Mouse (Mus musculus): ENCODE measurements around the gene Prtn3.

DNA sequence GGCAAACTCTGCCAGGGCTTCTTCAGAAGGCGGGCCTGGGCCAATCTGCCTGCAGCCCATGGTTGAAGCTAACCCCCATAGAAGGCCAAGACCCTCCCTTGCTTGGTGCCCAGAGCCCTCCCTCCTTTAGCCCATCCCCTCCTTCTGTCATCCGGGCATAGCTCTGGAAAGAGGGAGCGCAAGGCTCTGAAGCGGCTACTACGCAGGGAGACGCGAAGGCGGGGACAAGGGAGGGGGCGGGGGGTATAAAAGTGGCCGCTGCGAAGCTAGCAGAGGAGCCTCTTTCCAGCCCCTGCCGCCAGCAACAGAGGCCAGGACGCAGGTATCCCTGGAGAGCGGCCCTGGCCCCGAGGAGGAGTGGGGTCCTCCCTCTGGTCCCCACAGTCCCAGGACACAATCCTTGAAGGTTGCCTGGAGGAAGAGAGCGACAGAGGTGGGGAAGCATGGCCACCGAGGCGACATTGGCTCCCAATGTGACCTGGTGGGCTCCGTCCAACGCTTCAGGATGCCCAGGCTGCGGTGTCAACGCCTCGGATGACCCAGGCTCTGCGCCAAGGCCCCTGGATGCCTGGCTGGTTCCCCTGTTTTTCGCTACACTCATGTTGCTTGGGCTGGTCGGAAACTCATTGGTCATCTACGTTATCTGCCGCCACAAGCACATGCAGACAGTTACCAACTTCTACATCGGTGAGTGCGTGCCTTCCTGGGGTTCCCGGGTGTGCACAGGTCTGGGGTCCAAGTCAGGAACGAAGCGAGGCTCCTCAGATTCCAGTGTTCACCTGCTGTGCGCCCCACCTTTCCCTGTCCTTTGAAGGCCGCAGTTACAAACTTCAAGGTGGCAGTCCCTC lies 44.2 kb downstream of the Prtn3 start:
- TF ChIP-seq POLR2A (IDR thresholded peaks at IDR 0.05; ENCODE audit: insufficient read length, low read depth) = no peak
- TF ChIP-seq POLR2AphosphoS2 (IDR thresholded peaks at IDR 0.05; ENCODE audit: insufficient read length, low read depth) = no peak
- no peak for TF ChIP-seq CEBPB (IDR thresholded peaks at IDR 0.05; ENCODE audit: insufficient read depth, poor library complexity, severe bottlenecking)
- no peak for TF ChIP-seq TCF12 (IDR thresholded peaks at IDR 0.05; ENCODE audit: insufficient read depth, poor library complexity, severe bottlenecking)
- TF ChIP-seq USF1 (IDR thresholded peaks at IDR 0.05; ENCODE audit: low read depth) = no peak
- TF ChIP-seq REST (IDR thresholded peaks at IDR 0.05; ENCODE audit: insufficient read depth, insufficient read length) = no peak
- no peak for TF ChIP-seq E2F4 (IDR thresholded peaks at IDR 0.05; ENCODE audit: insufficient read depth)
- TF ChIP-seq MAX (IDR thresholded peaks at IDR 0.05; ENCODE audit: low read depth) = no peak
- TF ChIP-seq MYOD1 (IDR thresholded peaks at IDR 0.05; ENCODE audit: control insufficient read depth in 1 of 3, insufficient read length in 2 of 3, low read depth in 2 of 3) = no peak
- TF ChIP-seq SRF (IDR thresholded peaks at IDR 0.05; ENCODE audit: control insufficient read depth, insufficient read length, low read depth) = no peak

All from myocyte (in vitro differentiated cells).